Mouse (Mus musculus) ZHBTc4 (cell line): ENCODE data around the gene Selenon.

Experiments
- DNase-seq: peaks from one replicate; pipeline ENCODE4 v3.0.0-alpha.2; 2011; ENCODE audit warnings: low read depth, low spot score

Selenon gene

DNA sequence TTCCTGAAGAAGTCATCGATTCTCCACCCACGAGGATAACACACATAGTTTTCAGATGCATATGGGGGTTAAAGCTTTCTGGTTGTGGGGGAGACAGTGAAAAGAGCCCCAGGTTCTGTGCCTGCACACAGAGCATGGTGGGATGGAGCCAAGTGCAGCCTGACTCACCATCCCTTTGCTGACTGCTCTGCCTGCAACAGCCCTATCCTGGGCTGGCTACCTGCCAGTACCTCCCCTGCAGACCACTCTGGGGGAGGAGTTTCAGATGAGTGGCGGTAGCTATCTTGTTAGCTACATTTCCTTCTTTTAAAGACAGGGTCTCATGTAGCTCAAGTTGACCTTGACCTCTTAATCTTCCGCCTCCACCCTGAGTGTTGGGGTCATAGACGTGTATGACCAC lies 26.4 kb upstream of the Selenon start:
- DNase-seq, result no peak

DNA sequence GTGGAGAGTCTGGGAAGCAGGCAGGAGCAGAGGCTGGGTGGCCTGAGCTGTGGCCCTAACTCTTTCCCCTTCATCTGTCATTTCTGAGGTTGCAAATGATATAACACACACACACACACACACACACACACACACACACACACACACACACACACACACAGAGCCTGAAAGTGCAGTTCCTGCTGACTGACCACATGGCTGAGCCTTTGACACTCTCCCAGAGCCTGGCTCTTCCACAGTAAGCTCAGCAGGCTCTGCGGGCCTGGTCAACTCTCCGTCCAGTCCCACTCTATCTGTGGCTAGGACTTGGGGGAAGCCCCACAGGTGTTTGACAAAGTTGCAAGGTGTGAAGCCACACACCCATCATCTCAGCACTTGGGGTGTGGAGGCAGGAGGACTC lies 25.3 kb upstream of the Selenon start:
- no peak for DNase-seq

DNA sequence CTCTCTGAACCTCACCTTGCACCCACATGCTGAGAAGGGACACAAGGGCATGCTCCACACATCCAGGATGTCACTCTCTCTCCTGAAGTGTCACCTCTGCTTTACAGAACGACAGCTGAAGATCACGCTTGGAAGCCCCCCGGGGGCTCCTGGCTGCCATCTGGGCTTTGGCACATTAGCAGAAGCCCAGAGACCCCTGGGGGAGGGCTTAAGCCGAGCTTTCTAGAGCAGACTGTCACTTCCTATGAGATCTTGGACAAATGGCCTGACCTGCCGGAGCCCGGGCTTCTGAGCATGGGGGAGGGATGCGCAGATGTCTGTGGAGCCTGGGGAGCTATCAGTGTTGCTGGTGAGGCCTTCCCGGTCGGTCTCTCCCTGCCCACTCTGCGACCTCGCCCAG lies 23.5 kb upstream of the Selenon start:
- DNase-seq, result no peak

DNA sequence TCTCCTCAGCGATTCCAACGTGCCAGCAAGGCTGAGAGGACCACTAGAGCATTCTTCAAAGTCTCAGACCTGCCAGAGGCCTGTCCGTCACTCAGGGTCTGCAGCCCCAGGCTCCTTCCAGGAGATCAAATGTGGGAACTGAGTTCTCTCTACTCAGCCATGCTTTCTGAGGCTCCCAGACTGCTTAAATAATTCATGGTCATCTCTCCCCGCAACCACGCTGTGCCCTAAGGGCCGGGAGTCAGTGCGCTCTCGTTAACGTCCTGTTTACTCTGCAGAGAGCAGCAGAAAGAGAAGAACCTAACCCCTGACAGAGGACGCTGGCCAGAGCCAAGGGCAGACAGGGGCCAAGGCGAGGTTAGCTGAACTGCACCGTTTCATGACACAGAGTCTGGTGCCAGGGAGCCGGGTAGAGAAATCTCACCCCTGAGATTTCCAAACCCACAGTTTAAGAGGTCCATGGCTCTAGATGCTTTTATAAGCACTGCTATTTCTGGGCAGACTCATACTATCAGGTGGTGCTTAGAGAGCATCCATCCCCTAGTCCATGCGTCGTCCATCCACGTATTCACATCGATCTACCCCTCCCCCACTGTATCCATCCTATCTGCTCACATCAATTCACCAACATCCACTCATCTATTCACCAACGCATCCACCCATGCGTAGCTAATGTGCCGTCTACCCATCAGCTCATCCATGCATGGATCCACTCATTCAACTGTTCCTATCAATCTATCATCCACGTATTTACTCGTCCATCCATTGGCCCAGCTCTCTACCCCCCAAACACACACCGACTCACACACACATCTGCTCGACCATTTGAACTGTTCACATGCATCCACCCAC lies 20.7 kb upstream of the Selenon start:
- no peak for DNase-seq

DNA sequence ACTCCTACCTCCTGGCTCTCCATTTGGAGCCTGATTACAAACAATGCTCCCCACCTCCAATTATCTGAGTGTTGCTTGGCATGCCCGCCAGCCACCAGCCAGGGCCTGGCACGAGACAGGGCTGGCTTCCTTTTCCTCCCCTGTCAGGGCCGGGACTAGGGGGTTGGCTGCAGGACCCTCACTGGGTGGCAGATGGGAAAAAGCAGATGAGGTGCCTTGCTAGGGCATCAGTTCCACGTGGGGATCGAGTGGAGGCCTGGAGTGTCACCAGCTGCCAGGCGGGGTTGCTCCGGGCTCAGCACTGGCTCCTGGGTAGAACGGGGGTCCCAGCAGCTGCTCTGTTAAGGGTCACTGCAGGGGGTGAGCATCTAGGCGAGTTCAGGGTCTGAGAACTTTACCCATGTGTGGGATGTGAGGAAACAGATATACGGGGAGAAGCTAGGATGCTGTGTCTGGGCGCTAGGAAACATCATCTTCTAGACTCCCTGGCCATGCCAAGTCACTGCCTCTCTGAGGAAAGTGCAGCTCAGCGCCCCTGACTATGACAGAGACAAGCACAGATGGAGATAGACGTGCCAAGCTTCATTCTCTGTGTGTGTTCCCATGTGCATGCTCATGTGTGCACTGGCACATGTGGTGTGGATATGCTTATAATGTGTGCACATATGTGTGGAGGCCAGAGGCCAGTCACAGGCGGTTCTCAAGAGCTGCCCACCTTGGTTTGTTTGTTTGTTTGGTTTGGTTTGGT lies 18.9 kb upstream of the Selenon start:
- no peak for DNase-seq

DNA sequence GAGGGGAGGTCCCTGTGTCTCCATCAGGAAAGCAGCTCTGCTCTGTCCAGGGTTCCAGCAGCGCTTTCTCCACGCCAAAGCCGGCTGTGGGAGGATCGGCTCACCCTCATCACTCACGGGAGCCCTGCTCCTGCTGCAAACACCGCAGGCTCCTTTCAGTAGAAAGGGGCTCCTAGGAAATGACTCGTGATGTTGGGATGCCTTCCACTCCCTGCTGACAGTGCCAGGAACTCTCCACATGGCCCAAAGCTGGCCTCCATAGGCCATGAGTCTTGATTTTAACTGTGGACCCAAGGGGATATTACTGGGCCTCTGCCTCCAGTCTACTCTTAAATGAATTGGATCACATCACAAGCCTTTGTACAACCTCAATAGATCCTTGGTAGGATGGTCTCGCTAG lies 17.9 kb upstream of the Selenon start:
- DNase-seq, result no peak

DNA sequence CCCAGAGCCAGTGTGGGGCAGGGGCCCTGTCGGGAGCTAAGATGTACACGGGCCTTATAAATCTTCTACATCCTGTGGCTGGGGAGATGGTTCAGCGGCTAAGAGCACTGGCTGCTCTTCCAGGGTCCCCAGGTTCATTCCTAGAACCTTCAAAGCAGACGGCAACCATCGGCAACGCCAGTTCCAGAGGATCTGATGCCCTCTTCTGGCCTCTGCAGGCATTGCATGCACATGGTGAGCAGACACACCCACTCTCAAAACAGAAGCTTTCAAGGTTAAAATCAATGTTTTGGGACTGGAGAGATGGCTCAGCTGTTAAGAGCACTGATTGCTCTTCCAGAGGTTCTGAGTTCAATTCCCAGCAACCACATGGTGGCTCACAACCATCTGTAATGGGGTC lies 17.2 kb upstream of the Selenon start:
- DNase-seq, result peak; percentile 82

DNA sequence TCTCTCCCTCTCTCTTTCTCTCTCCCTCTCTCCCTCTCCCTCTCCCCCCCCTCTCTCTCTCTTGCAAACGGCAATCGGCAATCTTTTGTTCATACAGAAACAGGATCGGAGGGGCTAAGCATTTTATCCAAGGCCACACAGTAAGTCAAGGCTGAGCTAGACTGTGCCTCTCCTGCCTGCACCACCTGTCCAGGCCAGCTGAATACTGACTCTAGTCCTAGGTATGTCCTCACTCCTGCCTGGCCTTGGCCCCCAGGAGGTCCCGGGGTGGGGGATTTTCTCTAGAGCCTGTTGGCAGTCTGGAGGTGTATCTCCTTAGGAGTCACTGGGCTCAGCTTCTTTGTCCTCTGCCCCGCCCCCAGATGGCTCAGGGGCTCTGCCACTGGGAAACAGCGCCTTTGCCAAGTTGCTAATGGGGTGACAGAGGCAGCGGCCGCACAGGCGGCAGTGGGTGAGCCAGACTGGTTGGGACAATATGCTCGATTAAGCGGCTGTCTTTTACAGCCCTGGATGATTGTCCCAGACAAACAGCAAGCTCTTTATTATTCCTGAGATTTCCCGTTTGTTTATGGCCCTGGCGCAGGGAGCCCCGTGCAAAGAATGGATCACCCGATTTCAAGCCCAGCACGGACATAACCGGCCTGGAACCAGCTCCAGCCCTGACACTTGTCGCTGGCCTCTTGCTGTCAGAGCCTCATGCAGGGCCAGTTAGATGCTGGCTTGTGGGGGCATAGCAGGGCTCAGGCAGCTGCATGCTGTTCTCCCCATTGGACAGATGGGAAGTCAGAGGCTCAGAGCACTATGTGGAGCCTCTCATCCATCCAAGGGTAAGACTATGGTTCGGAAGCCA lies 15.6 kb upstream of the Selenon start:
- peak; percentile 55 for DNase-seq

DNA sequence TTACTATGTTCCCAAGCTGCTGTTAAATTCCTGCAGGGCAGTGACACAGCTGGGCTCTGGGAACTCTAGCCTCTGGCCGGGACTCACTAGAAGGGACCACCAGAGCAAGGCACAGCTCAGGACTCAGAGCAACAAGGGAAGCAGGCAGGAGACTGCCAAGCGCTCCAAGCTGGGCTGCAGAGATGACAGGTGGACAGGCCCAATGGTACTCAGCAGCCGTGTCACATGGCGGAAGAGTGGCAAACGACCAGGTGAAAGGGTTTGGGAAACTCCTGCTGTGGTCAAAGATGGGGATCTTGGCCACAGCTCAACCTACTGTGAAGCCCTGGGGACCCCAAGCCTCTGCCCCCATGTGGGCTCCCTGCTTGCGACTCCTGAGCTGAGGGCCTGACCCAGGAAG lies 12.1 kb upstream of the Selenon start:
- no peak for DNase-seq

DNA sequence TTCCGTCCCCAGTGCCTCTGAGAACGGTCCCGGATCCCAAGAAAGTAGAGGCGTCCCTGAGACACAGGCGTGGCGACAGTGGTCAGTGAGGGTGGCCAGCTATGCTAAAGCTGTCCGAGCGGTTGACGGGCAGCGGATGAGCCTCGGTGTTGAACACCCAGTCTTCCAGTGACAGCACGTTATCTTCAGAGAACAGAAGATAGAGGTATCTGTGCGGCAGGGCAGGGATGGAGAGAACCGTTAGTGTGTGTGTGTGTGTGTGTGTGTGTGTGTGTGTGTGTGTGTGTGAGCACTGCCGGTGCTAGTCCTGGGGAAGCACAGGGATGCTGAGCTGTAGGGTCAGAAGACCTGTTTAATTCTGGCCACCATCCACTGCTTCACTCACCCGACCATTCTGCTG lies 11.7 kb upstream of the Selenon start:
- no peak for DNase-seq

DNA sequence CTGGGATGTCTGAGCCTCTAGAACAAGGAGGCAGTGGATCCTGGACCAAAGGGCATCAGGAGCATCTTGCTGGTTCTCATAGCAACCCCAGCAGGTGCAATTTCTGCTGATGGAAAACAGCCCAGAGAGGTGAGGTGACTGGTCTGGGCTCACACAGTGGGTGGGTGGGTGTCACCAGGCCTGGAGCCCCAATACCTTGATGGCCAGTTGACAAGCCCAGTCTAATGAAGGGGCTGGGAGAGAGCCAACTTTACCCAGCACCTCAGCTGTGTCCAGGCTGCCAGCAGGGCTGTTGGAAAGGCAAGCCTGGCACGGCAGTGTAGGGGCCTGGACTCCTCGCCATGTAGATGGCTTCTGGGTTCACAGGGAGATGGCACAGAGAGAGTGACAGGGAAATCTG lies 10.0 kb upstream of the Selenon start:
- DNase-seq, result no peak

DNA sequence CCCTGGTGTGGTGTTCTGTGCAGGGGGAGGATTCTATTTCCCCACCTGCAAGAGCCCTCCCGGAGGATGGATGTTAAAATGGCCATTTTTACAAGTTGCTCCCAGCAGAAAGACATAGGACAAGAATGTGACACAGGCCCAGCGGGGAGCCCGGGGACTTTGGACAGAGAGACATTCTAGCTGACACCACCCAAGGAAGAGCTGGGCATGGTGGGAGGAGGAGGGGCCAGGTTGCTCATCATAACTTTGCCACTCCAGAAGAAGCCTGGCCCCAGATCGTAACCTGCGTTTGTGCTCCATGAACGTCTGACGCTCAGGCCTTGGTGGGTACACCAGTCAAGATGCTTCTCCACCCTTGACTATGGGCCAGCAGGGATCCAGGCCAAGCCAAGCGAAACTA lies 8.7 kb upstream of the Selenon start:
- DNase-seq, result no peak

DNA sequence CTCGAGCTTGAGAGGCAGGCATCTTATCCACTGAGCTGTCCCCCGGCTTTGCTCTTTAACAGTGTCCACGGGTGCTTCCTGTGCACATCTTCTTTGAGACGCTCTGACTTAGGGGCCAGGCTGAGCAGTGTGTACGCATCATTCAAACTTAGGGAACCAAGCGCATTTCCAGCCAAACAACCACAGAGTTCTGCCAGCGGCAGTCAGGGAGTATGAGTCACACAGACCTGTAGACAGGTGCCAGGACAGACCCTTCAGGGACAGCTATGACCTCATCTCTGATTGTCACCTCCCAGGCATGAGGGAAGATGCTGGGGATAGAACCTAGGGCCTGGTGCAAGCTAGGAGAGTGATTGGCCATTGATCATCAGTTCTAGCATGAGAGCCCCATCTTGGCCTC lies 7.2 kb upstream of the Selenon start:
- DNase-seq, result no peak

DNA sequence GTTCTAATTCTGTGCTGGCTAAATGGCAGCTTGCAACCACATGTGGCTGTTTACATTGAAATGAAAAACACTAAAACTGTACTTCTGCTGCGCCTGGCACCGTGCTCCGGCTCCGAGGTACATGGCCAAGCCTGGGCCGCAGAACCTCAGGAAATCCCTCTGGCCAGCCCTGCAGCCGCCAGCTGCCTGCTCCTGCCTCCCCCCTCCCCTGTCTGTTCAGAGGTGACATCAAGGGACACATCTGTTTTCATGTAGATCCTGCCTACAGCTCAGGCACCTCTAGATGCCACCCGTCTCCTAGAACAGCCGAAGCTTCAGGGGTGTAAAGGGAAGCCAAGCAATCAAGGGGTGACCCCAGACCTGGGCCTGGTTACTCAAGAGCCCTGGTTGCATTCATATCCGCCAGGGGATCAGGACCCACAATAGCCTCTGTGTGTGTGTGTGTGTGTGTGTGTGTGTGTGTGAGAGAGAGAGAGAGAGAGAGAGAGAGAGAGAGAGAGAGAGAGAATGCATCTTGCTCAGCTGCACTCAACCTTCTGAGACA lies 6.7 kb upstream of the Selenon start:
- no peak for DNase-seq

DNA sequence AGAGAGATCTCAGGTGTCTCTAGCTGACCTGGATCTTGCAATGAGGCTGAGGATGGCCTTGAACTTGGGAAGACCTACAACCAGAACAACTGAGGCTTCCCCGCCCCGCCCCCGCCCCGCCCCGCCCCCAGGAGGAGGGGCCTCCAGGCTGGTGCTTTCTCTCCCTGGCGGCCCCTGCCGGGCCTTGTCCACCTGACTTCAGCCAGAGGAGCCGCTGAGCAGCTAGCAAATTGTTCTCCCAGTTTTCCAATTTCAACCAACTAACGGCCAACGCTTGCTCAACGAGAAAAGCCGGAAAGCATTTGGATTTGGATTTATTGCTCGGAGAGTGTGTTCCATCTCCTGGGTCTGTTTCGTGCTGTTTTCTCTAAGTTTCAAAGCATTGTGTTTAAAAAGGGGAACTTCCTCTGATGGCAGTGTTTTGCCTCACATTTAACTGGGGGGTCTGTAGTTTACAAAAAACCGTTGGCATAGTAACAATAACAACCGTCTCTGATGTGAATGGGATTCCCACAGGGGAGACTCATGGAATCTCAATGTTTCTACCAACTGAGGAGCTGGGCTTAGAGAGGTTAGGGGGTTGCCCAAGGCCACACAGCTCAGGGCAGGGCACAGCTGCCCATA lies 5.8 kb upstream of the Selenon start:
- peak; percentile 68 for DNase-seq

DNA sequence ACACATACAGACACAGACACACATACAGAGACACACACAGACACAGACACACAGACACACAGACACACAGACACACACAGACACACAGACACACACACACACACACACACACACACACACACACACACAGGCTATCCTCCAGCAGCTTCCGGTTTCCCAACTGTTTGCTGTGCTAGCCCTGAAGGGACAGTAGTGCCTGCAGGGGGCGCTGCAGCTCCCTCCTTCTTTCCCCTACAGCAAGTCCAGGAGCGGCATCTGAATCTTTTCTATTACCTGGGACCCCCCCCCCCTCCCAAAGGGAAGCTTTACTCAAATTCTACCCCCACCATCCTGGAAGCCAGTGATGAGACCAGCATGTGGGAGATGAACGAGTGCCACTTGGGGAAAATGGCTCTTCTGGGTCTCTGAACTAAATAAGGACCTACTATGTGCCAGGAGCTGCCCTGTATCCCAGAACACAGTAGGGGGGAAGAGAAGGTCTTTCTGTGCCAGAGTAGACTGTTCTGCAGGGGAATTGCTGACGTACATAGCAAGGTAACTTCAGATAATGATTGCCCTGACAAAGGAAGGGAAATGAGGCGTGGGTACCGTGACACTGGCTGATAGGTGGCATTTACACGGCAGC lies 4.1 kb upstream of the Selenon start:
- DNase-seq, result peak; percentile 74

DNA sequence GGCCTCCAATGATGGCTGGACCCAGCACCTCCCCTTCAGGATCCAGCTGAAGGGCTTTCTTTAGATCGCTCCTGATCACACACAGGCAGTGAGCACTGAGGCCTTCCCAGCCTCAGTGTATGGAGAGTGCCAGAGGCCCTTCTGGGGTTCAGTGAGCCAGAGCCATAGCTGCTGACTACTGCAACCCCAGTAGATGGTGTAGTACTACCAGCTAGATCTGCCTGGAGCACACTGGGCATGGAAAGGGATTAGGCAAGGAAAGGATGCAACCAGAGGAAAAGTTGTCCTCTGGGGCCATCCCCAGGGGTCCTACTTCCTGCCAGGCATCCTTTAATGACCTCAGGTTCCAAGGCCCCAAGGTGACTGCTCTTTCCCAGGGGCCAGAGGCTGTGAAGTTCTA lies 1.7 kb upstream of the Selenon start:
- DNase-seq, result no peak

DNA sequence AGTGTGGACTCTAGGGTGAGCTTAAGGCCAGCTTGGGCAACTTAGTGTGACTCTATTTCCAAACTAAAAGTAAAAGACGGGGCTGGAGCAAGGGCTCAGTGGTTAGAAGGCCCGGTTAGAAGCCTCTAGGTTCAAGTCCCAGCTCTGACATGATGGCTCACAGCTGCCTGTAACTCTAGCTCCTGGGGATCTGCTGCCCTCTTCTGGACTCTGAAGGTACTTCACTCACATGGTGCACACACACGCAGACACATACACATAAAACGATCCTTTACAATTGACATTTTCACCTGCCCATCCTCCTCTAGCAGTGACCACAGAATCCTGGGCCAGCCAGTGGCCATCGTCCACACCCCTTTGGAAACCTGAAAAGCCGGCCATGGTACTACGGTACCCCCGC lies 2.1 kb downstream of the Selenon start:
- peak; percentile 80 for DNase-seq

DNA sequence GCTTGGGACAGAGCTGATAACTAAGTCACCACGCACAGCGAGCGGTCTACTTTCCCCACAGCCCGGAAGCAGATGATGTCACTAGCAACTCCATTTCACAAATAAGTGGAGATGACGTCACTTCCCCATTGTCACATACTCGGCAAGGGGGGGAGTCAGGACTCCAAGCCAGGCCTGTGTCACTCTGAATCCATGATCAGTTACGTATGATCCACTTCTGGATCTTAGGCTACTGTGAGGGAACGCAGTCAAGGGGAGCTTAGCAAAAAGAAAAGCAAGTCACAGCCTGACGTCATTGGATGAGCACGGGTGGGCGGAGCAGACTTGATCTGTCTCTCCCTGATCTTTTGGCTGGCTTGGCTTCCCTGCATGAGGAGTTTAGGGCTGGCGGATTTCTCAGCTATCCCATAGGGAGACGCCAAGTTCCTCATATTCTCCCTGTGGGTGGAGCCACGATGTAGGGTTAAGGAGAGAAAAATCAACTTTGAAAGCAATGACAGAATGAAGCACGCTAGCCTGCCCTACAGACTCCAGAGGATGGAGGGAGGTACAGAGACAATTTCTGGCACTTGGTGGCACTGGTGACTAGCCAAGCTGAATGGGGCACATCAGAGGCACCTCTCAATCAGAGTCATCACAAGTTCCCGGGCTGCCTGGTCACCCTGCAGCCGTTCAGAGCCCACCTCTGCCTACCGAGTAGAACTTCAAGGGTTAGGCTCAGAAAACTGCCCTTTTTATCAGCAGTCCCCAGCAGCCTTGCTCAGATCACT lies 3.6 kb downstream of the Selenon start:
- DNase-seq, result no peak
